Comparison of ENCODE assay signal across 8 mouse cellular contexts in genomic region chr2:155991863-155992321, GRCm38 (mm10). TPM values are rescaled to one million over a fixed set of nuclear protein-coding genes. Genes with fewer than 3 reads are reported as not detected.
DNase-seq lines count a peak whose midpoint lies in the region; ATAC-seq and TF ChIP-seq lines count a peak whose summit lies in the region.
"Had no signal": no experiment of that assay in that cellular context is flagged by ENCODE, and none has a peak within 500 bp of the region (broad histone marks: within the 10 kb centered on the region; RNA-seq: fewer than 3 reads in every experiment).

No protein-coding gene starts in this region.

- DNase-seq in ES-CJ7 (ENCODE audit: low read depth, low spot score) = peak; percentile 9
- DNase-seq in cerebellum, postnatal 36 days = peak; percentile 97 to 98
- DNase-seq in layer of hippocampus, postnatal 14 days (ENCODE audit: low spot score in 2 of 2) = peak; percentile 52 to 76
- peak; percentile 75 for DNase-seq in lung, postnatal 36 days
- no peak for DNase-seq in thymus, postnatal 4 days

- H3K4me3 ChIP-seq in E14TG2a.4 (replicated peaks; ENCODE audit: low read length) = peak overlapping the region; percentile 45
- no peak overlapping the region for H3K4me3 ChIP-seq in heart, embryonic 14.5 days (ENCODE audit: control insufficient read depth in 1 of 2, insufficient read depth in 1 of 2, low read depth in 1 of 2, low read length in 2 of 2)
- H3K4me3 ChIP-seq: limb, embryonic 13.5 days had no signal

- H3K4me1 ChIP-seq in E14TG2a.4 (replicated peaks; ENCODE audit: low read depth, low read length) = peaks cover 28% of the 10 kb centered on the region
- peaks cover 4 to 11% of the 10 kb centered on the region in 2 experiments; a peak in 3 of 4 replicates for H3K4me1 ChIP-seq in heart, embryonic 14.5 days (ENCODE audit: control insufficient read depth in 2 of 2, insufficient read depth in 2 of 2, low read length in 2 of 2)
- H3K4me1 ChIP-seq: limb, embryonic 13.5 days had no signal

- 0 out of 2 replicates have a peak overlapping the region, but pooled peaks have one; percentile 8 for H3K9ac ChIP-seq in heart, embryonic 14.5 days (ENCODE audit: low read length)
- H3K9ac ChIP-seq: limb, embryonic 13.5 days had no signal

- no peaks in the 10 kb centered on the region for H3K9me3 ChIP-seq in E14TG2a.4 (ENCODE audit: low read length)
- H3K9me3 ChIP-seq in heart, embryonic 14.5 days (ENCODE audit: control insufficient read depth, low read length) = no peaks in the 10 kb centered on the region
- H3K9me3 ChIP-seq: limb, embryonic 13.5 days had no signal

- H3K4me2 ChIP-seq in heart, embryonic 14.5 days (ENCODE audit: low read length) = no peak overlapping the region
- H3K4me2 ChIP-seq: limb, embryonic 13.5 days had no signal

- peak overlapping the region; percentile 17 to 28; a peak in 2 of 4 replicates for H3K27ac ChIP-seq in heart, embryonic 14.5 days (replicated peaks in 1 of 2; ENCODE audit: control insufficient read depth in 1 of 2, insufficient read depth in 1 of 2, low read depth in 2 of 2, low read length in 2 of 2)
- H3K27ac ChIP-seq: limb, embryonic 13.5 days had no signal

- H3K36me3 ChIP-seq in E14TG2a.4 (ENCODE audit: insufficient read depth, low read length) = peaks cover 100% of the 10 kb centered on the region
- H3K36me3 ChIP-seq in heart, embryonic 14.5 days (ENCODE audit: control insufficient read depth, insufficient read depth, low read length) = peaks cover 99% of the 10 kb centered on the region

- TF ChIP-seq CTCF in E14TG2a.4 (conservative IDR thresholded peaks at IDR 0.05; ENCODE audit: low read length) = no peak

- no peaks in the 10 kb centered on the region for H3K27me3 ChIP-seq in E14TG2a.4 (ENCODE audit: insufficient read depth, low read length)
- H3K27me3 ChIP-seq in heart, embryonic 14.5 days (ENCODE audit: control insufficient read depth, insufficient read depth, low read length) = no peaks in the 10 kb centered on the region
- H3K27me3 ChIP-seq: limb, embryonic 13.5 days had no signal

- WGBS in heart, embryonic 14.5 days = 60% methylated on average over 14 of the region's 14 CpGs

- no peak for ATAC-seq in heart, embryonic 14.5 days (ENCODE audit: insufficient number of reproducible peaks, insufficient read depth, low FRiP score, low read depth)

RNA-seq across cellular contexts. Expression of gene 6430550D23Rik, which starts 15.9 kb away (rescaled TPM):
- polyA plus RNA-seq in heart, embryonic 14.5 days (2014; fragmentation: Nextera tagmentation; extraction: Ambion mirVana) = 0.47 and 1.7 TPM in 2 replicates
- 1 to 10 TPM in 1 of 2 experiments, under 1 TPM in 1; 0.93 to 1.5 TPM for total RNA-seq in layer of hippocampus, postnatal 14 days (2021)

RNA-seq across cellular contexts. Expression of gene Ergic3, which starts 16.0 kb away (rescaled TPM):
- 169 and 188 TPM in 2 replicates for polyA plus RNA-seq in heart, embryonic 14.5 days (2014; fragmentation: Nextera tagmentation; extraction: Ambion mirVana)
- total RNA-seq in layer of hippocampus, postnatal 14 days (2021) = 100 to 1,000 TPM; 186 to 201 TPM

RNA-seq across cellular contexts. Expression of gene Cep250, which starts 35.6 kb away (rescaled TPM):
- polyA plus RNA-seq in heart, embryonic 14.5 days (2014; fragmentation: Nextera tagmentation; extraction: Ambion mirVana) = 6.9 and 7.2 TPM in 2 replicates
- 10 to 100 TPM; 18.0 to 19.3 TPM for total RNA-seq in layer of hippocampus, postnatal 14 days (2021)

RNA-seq across cellular contexts. Expression of gene Gdf5, which starts 46.7 kb away (rescaled TPM):
- 0.27 and 0.44 TPM in 2 replicates for polyA plus RNA-seq in heart, embryonic 14.5 days (2014; fragmentation: Nextera tagmentation; extraction: Ambion mirVana)
- under 1 TPM; 0.43 to 0.69 TPM for total RNA-seq in layer of hippocampus, postnatal 14 days (2021)

RNA-seq across cellular contexts. Expression of gene Gm15557, which starts 51.4 kb away (rescaled TPM):
- polyA plus RNA-seq in heart, embryonic 14.5 days (2014; fragmentation: Nextera tagmentation; extraction: Ambion mirVana) = not detected in 2 replicates
- not detected for total RNA-seq in layer of hippocampus, postnatal 14 days (2021)
